Mouse (Mus musculus): ENCODE data around the gene Actr5. TPM values are rescaled to one million over a fixed set of nuclear protein-coding genes. Genes with fewer than 3 reads are reported as not detected.
A peak's percentile ranks its signal among the peaks of the same experiment; 100 is the strongest.

Actr5 gene
- polyA plus RNA-seq (2015; fragmentation: Nextera tagmentation; extraction: Ambion mirVana): 12.0 and 13.1 TPM in 2 replicates

- ATAC-seq (ENCODE audit: low FRiP score, low read depth): peak; percentile 94
- H3K9ac ChIP-seq: peak within 1 kb of the TSS; percentile 83
- H3K4me1 ChIP-seq (replicated peaks): peaks cover 23% of the 10 kb centered on the region
- peaks cover 16% of the 10 kb centered on the region for H3K36me3 ChIP-seq
- H3K27me3 ChIP-seq: peaks cover 7% of the 10 kb centered on the region; the same call in 1 of the 2 replicates
- WGBS: under 1% methylated on average over 39 of the region's 39 CpGs
- peak within 1 kb of the TSS; percentile 92 for H3K27ac ChIP-seq (replicated peaks)
- H3K4me2 ChIP-seq: peak within 1 kb of the TSS; percentile 73
- no peaks in the 10 kb centered on the region for H3K9me3 ChIP-seq
- H3K4me3 ChIP-seq: peak within 1 kb of the TSS; percentile 78
Observed at GRCm38 (mm10) chr2:158624718-158625222, at the start of gene Actr5. Gene Actr5 (plus strand): TSS chr2:158624888.

- ATAC-seq (ENCODE audit: low FRiP score, low read depth): 0 out of 2 replicates have a peak, but pooled peaks have one; percentile 65
- H3K9me3 ChIP-seq: no peaks in the 10 kb centered on the region
- 25% methylated on average over 4 of the region's 4 CpGs for WGBS
Observed at GRCm38 (mm10) chr2:158579979-158580378, 44.7 kb upstream of the Actr5 start.

GRCm38 (mm10) chr2:158584621-158585358 is 39.9 kb upstream of the Actr5 start:
- no peak overlapping the region for H3K9ac ChIP-seq
- peaks cover 24% of the 10 kb centered on the region for H3K4me1 ChIP-seq (replicated peaks)
- no peaks in the 10 kb centered on the region for H3K27me3 ChIP-seq
- no peaks in the 10 kb centered on the region for H3K9me3 ChIP-seq
- H3K27ac ChIP-seq (replicated peaks): no peak overlapping the region
- no peak overlapping the region for H3K4me3 ChIP-seq
- H3K4me2 ChIP-seq: no peak overlapping the region
- ATAC-seq (ENCODE audit: low FRiP score, low read depth): no peak
- WGBS: 16% methylated on average over 12 of the region's 12 CpGs
- no peaks in the 10 kb centered on the region for H3K36me3 ChIP-seq

More at GRCm38 (mm10) chr2:158579979-158580378, 44.7 kb upstream of the Actr5 start:
- Histone ChIP-seq H3K4me2 (no peak overlapping the region), H3K4me1 (replicated peaks) (peaks cover 7% of the 10 kb centered on the region), H3K27me3 (no peaks in the 10 kb centered on the region), H3K27ac (replicated peaks) (0 out of 2 replicates have a peak overlapping the region, but pooled peaks have one; percentile 1), H3K4me3 (no peak overlapping the region), H3K36me3 (no peaks in the 10 kb centered on the region), H3K9ac (no peak overlapping the region)

- Histone ChIP-seq H3K4me2 (no peak overlapping the region), H3K4me1 (replicated peaks) (peaks cover 25% of the 10 kb centered on the region), H3K36me3 (no peaks in the 10 kb centered on the region), H3K9ac (no peak overlapping the region), H3K9me3 (no peaks in the 10 kb centered on the region), H3K4me3 (no peak overlapping the region), H3K27me3 (no peaks in the 10 kb centered on the region), H3K27ac (replicated peaks) (peak overlapping the region; percentile 63)
- peak; percentile 68; the same call in 1 of the 2 replicates for ATAC-seq (ENCODE audit: low FRiP score, low read depth)
- WGBS: 21% methylated on average over 8 of the region's 8 CpGs
Observed at GRCm38 (mm10) chr2:158588524-158589271, 36.0 kb upstream of the Actr5 start.

- WGBS: 52% methylated on average over 3 of the region's 3 CpGs
- no peak overlapping the region for H3K4me3 ChIP-seq
- no peak for ATAC-seq (ENCODE audit: low FRiP score, low read depth)
Observed at GRCm38 (mm10) chr2:158590495-158590894, 34.2 kb upstream of the Actr5 start.

GRCm38 (mm10) chr2:158591286-158591685 is 33.4 kb upstream of the Actr5 start:
- WGBS: 33% methylated on average over 5 of the region's 5 CpGs
- Histone ChIP-seq H3K4me2 (no peak overlapping the region), H3K27ac (replicated peaks) (no peak overlapping the region), H3K9ac (no peak overlapping the region), H3K27me3 (no peaks in the 10 kb centered on the region; the same call in 1 of the 2 replicates), H3K9me3 (no peaks in the 10 kb centered on the region), H3K4me1 (replicated peaks) (peaks cover 37% of the 10 kb centered on the region), H3K4me3 (no peak overlapping the region), H3K36me3 (no peaks in the 10 kb centered on the region)
- ATAC-seq (ENCODE audit: low FRiP score, low read depth): peak; percentile 36; the same call in 1 of the 2 replicates

More at GRCm38 (mm10) chr2:158590495-158590894, 34.2 kb upstream of the Actr5 start:
- Histone ChIP-seq H3K4me1 (replicated peaks) (peaks cover 29% of the 10 kb centered on the region), H3K36me3 (no peaks in the 10 kb centered on the region), H3K9me3 (no peaks in the 10 kb centered on the region), H3K4me2 (no peak overlapping the region), H3K27ac (replicated peaks) (no peak overlapping the region), H3K27me3 (no peaks in the 10 kb centered on the region; the same call in 1 of the 2 replicates), H3K9ac (no peak overlapping the region)

GRCm38 (mm10) chr2:158593371-158593770 is 31.3 kb upstream of the Actr5 start:
- Histone ChIP-seq H3K4me2 (no peak overlapping the region), H3K9me3 (no peaks in the 10 kb centered on the region), H3K27me3 (no peaks in the 10 kb centered on the region; the same call in 1 of the 2 replicates), H3K4me1 (replicated peaks) (peaks cover 33% of the 10 kb centered on the region), H3K27ac (replicated peaks) (no peak overlapping the region), H3K4me3 (no peak overlapping the region), H3K9ac (no peak overlapping the region), H3K36me3 (no peaks in the 10 kb centered on the region)
- WGBS: 84% methylated on average over 4 of the region's 4 CpGs
- ATAC-seq (ENCODE audit: low FRiP score, low read depth): no peak

- Histone ChIP-seq H3K27me3 (no peaks in the 10 kb centered on the region; the same call in 1 of the 2 replicates), H3K9me3 (no peaks in the 10 kb centered on the region), H3K4me3 (no peak overlapping the region), H3K36me3 (no peaks in the 10 kb centered on the region), H3K4me2 (peak overlapping the region; percentile 40), H3K9ac (peak overlapping the region; percentile 27; the same call in 1 of the 2 replicates), H3K4me1 (replicated peaks) (peaks cover 22% of the 10 kb centered on the region), H3K27ac (replicated peaks) (peak overlapping the region; percentile 65)
- peak; percentile 78 for ATAC-seq (ENCODE audit: low FRiP score, low read depth)
- 2% methylated on average over 12 of the region's 12 CpGs for WGBS
Observed at GRCm38 (mm10) chr2:158595103-158595502, 29.6 kb upstream of the Actr5 start.

GRCm38 (mm10) chr2:158595577-158595976 is 29.1 kb upstream of the Actr5 start:
- Histone ChIP-seq H3K4me1 (replicated peaks) (peaks cover 22% of the 10 kb centered on the region), H3K36me3 (no peaks in the 10 kb centered on the region), H3K27me3 (no peaks in the 10 kb centered on the region; the same call in 1 of the 2 replicates), H3K9me3 (no peaks in the 10 kb centered on the region), H3K4me3 (no peak overlapping the region), H3K4me2 (peak overlapping the region; percentile 40), H3K9ac (peak overlapping the region; percentile 27; the same call in 1 of the 2 replicates), H3K27ac (replicated peaks) (peak overlapping the region; percentile 65)
- no peak for ATAC-seq (ENCODE audit: low FRiP score, low read depth)
- 8% methylated on average over 7 of the region's 7 CpGs for WGBS

- Histone ChIP-seq H3K4me2 (no peak overlapping the region), H3K27me3 (no peaks in the 10 kb centered on the region; the same call in 1 of the 2 replicates), H3K4me3 (no peak overlapping the region), H3K9ac (no peak overlapping the region), H3K36me3 (no peaks in the 10 kb centered on the region), H3K4me1 (replicated peaks) (peaks cover 18% of the 10 kb centered on the region), H3K27ac (replicated peaks) (no peak overlapping the region), H3K9me3 (no peaks in the 10 kb centered on the region)
- WGBS: 56% methylated on average over 1 of the region's 1 CpGs
- no peak for ATAC-seq (ENCODE audit: low FRiP score, low read depth)
Observed at GRCm38 (mm10) chr2:158596803-158597202, 27.9 kb upstream of the Actr5 start.

- peaks cover 24% of the 10 kb centered on the region for H3K4me1 ChIP-seq (replicated peaks)
Observed at GRCm38 (mm10) chr2:158600517-158600916, 24.2 kb upstream of the Actr5 start.

More at GRCm38 (mm10) chr2:158600517-158600916, 24.2 kb upstream of the Actr5 start:
- Histone ChIP-seq H3K4me3 (no peak overlapping the region), H3K9me3 (no peaks in the 10 kb centered on the region), H3K9ac (no peak overlapping the region), H3K27ac (replicated peaks) (no peak overlapping the region), H3K36me3 (no peaks in the 10 kb centered on the region), H3K4me2 (no peak overlapping the region), H3K27me3 (no peaks in the 10 kb centered on the region)
- 26% methylated on average over 3 of the region's 3 CpGs for whole genome bisulfite sequencing
- ATAC-seq (ENCODE audit: low FRiP score, low read depth): no peak
